Mouse (Mus musculus) yolk sac, embryonic 10.5 days (tissue): ENCODE measurements around the gene Cpne5.
"Not testable (repeated sequence)": the region's sequence is repeated elsewhere in the genome, so short reads cannot be mapped to it uniquely, and the experiment has no call there.

Experiments used
- DNase-seq: peaks from one replicate; pipeline ENCODE4 v3.0.0-alpha.2; 2017; ENCODE audit warnings: low spot score

Gene Cpne5

DNA sequence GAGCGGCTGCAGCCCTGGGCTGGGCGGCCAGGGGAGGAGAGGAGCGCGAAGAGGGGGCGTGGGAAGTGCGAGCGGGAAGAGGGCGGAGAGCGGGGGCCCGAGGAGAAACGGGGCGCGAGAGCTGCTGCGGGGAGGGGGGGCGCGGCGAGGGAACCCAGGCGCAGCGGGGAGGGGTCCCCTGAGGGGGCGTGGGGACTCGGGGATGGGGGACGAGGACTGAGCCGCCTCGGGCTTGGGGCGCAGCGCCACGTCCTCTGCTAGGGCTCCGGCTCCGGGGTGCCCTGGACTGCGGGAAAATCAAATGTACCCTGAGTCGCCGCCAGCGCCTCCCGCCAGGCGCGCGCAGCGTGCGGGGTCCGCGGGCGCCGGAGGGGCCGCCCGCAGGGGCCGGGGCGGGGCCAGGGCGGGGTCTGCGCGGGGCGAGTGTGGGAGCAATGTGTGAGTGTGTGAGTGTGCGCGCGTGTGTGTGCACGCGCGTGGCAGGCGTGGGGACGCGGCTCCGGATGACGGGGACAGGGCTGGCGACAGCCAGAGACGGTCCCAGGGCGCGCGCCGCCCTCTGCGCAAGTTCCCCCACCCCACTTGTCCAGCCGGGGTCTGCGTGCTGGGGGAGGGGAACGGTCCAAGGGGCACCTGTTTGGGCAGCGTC lies at the start of gene Cpne5:
TSS of gene Cpne5 (minus strand) at position 396 of the 649 bp plus-strand sequence.
- no peak for DNase-seq

DNA sequence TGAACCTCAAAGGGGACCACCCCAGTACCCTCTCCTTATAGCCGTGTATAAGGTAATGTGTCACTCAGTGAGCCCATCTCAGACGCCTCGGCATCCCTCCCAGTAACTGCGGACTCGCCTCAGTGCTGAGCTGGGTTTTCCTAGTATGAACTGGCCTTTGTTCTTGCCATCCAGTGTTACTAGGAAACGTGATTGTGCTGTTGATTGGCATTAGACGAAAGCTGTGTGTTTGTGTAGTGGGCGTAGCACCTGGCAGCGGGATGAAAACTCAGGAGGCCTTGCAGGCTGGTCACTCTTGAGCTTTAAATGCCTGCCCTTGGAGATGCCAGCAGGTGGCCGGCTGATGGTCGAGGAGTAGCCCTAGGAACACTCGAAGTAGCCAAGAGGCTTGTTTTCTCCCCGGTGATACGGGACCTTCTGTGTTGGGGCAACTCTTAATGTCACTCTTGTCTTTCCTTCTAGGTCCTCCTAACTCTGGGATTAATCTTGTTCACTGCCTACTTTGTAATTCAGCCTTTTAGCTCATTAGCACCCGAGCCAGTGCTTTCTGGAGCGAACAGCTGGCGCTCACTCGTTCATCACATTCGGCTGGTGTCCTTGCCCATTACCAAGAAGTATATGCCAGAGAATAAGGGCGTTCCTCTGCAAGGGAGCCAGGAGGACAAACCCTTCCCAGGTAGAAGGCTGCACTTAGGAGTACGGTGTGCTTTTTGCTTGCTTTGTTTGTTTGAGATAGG lies 44.4 kb upstream of the Cpne5 start:
- DNase-seq, result no peak

DNA sequence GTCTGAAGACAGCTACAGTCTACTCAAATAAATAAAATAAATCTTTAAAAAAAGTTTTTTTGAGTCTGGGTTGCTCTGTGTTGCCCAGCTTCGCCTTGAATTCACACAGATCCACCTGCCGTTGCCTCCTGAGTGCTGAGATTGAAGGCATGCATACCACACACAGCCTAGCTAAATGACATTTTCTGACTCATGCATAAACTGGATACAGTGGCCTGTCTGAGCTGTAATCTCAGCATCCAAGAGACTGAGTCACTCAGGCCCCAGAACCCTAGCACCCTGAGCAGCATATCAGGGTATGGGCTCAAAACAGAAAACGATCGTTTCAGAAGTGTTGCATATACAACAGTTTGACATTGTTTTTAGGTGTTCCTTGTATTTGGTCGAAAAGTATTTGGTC lies 43.6 kb upstream of the Cpne5 start:
- DNase-seq, result no peak

DNA sequence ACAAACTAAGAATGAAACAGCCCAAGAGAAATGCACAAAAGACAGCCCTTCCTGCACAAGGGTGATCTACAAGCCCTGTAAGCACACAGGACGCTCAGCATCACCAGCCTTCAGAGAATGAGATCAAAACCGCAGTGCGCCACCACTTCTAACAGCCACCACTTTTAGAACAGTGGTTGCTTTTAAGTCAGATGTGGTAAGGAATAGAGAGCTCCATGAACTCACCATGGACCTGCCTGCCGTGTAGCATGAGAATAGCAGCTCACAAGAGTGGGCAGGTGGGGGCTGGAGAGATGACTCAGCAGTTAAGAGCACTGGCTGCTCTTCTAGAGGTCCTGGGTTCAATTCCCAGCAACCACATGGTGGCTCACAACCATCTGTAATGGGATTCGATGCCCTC lies 42.5 kb upstream of the Cpne5 start:
- no peak for DNase-seq

DNA sequence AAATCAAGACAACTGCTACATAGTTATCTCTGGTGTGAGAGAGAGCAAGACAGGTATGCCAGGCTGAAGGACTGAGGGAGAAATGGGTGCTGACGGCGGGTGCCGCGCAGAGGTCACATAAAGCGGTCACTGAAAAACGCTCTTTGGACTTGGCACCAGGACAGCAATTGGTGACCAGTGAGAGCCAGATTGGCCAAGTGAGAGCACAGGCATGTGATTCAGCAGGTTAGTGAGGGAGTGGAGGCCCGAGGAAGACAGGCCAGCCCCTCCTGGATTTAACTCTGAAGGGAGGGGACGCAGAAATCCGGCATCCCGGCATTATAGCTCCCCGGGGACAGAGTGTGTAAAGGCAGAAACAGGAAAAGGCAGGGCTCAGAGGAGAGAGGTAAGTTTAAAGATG lies 35.9 kb upstream of the Cpne5 start:
- peak; percentile 59 for DNase-seq

DNA sequence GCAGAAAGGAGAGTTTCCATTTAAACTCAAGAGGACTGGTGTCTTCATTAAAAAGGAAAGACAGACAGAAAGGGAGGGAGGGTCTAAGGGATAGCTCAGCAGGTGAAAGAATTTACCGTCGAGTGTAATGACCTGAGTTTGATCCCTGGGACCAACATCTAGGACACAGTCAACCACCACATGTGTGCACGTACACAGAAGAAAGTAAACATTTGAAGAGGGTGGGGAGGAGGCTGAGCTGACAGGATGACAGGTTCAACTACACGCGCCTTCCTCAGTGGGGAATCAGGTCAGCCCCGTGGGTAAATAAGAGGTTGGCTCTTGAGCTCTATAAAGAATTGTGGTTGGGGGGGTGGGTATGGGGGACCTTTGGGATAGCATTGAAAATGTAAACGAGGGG lies 35.2 kb upstream of the Cpne5 start:
- DNase-seq, result no peak

DNA sequence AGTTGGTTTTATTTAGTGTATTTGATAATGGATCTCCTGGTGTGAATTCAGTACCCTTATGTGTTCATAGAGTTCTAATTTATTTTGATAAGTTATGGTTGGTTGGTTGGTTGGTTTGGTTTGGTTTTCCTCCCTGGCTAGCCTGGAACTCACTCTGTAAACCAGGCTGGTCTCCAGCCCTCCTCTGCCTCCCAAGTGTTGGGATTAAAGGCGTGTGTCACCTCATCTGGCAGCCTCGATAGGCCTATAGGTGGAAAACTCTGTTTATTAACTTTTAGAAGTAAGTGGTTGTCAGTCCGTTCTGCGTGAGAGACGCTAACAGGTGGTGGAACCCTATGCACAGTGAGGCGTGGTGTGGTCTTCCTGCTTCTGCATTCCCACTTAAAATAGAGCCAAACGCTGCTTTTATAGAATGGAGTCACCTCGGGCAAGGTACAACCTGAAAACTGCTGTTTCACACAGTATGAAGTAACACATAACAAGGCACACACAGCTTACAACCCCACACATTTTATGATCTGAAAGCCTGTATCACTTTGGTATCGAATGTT lies 32.3 kb upstream of the Cpne5 start:
- DNase-seq, result no peak

DNA sequence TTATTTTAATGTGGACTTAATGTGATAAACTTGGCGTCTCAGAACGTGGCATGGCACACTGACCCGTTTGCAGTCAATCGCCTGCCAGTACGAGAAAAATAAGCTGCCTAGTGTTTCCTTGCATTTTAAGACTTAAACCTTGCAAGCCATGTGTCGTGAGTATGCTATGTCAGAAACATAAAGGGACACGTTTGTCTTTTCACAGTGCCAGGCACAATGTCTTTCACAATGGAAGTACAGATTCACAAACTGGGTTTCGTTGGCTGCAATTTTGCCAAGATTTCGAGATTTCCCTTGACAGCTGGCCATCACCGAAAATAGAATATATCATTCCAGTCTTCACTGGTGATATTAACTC lies 31.4 kb upstream of the Cpne5 start:
- no peak for DNase-seq

DNA sequence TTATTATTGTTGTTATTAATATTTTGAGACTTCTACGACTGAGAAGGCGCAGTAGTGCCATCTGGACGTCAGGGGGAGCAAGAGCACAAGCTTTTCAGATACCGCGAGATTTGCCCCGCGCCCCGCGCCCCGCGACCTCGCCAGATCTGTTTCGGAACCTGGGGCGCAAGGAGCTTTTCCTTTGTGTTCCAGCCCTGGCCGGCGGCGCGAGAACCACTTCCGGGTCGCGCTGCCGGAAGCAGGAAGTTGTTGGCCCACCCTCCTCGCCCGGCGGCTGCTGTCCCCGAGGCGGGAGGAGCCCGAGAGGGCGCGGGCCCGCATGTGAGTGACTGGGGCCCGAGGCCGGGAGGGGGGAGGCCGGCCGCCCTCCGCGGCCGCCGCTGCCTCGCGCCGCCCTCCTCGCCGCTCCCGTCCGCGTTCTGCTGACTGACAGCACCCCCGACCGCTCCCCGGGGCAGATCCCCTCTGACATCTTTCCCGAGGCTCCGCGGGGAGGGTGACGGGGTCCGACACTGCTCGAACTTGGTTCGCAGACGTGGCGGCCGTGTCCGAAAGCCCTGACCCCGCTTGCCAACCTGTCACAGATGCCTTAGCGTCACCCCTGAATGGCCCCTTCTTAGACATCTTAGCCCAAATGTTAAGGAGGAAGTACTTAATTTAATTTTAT lies 30.8 kb upstream of the Cpne5 start, which contains the start of gene BC004004:
TSS of gene BC004004 (plus strand) at position 107 of the 667 bp plus-strand sequence.
- peak; percentile 94 for DNase-seq

DNA sequence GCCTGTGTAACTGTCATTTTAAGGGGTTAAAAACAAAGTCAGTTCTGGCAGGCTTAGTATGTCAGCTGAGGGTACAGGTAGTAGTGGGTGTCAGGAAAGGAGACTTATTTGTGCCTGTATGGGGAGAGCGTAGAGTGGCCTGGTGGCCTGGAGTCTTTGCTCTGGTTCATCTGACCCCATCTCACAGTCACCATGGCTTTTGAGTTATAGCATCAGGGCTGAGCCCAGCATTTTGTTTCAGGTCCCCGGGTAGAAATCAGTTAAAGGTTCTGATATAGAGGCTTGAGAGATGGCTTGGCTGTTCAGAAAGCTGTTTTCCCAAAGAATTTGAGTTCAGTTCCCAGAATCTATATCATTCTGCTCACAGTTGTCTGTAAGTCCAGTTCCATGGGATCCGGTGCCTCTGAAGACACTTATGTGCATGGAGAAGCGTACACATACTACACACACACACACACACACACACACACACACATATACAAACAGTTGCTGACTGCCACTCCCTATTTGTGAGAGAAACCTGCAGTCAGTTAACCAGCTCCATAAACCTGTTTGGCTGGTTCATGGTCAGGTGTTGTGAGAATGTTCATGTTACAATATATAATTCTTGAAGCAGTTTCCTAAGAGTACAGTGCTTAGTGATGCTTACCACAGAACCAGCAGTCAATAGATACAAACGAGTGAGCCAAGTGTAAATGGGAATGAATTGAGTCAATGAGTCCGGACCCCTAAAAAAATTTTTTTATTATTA lies 30.1 kb upstream of the Cpne5 start:
- no peak for DNase-seq

DNA sequence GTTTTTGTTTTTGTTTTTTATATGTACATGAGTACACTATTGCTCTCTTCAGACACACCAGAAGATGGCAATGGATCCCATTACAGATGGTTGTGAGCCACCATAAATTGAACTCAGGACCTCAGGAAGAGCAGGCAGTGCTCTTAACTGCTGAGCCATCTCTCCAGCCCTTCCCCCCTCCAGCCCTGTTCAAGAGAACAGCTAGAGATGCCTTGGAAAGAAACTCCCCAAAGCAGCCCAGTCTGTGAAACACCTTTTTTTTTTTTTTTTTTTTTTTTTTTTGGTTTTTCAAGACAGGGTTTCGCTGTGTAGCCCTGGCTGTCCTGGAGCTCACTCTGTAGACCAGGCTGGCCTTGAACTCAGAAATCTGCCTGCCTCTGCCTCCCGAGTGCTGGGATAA lies 29.1 kb upstream of the Cpne5 start:
- DNase-seq, result not testable (repeated sequence)

DNA sequence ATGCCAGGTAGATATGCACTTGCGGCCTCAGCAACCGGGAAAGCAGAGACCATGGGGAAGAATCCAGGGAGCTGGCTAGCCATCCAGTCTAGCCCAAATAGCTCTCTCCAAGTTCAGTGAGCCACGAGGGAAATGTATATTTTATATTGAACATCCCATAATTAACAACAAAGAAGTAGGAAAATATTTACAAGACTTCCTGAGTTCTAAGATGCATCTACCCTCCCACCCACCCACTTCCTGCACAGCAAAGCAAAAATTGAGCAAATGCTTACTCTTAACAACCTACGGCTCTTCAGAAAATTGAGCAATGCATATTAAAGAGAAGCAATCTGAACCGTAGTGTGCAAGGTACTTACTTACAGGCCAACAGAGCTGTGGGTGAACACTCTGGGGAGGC lies 26.8 kb upstream of the Cpne5 start:
- DNase-seq, result no peak

DNA sequence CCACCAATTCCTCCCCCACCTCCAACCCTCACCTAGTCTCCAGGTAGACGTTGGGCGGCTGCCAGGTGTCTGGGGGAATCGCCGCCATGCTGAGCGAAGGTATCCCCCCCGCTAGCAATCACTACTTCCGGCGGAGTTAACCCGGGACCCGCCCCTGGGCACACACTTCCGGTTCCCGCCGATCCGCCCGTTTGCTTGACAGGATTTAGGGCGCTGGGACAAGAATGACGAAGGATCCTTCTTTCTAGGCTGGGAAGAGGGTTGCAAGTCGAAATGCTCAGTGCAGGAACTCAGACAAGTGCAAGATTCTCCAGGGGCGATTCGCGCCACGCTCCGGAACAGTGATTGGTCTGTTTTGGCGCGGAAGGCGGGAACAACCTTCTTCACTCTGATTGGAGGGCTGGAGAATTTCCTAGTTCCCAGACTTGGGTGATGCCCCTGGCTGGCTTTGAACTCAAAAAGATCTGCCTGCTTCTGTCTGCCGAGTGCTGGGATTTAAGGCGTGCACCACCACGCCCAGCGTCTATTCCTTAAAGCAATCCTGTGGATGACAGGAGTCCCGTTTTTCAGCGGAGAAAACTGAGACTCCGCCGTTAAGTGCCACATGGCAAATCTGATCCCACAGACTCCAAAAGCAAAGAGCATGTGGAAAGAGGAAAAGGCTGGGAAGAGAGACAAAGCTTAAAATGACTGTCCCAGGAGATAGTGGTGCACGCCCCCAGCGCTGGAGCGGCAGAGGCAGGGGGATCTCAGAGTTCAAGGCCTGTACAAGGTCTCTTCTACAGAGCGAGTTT lies 26.1 kb upstream of the Cpne5 start, which contains the start of gene Ppil1:
TSS of gene Ppil1 (minus strand) at position 347 of the 794 bp plus-strand sequence.
- DNase-seq, result peak; percentile 91

DNA sequence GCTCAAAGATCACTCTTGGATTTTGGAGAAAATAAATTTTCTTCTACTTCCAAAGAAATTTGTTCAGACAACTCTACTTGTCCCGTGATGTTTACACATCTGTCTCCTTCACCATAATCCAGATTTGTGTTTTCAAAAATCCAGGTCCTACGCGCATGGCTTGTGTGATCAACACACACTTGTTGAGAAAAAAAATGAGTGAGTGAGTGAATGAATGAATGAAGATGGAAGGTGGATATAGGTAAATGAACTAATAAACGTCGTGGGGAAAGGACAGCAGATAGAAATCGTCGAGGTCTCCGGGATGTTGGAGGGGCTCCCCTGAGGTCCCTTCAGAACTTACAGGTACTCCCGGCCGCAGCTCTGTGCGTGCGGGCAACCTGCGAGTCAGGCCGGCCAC lies 25.4 kb upstream of the Cpne5 start:
- DNase-seq, result no peak

DNA sequence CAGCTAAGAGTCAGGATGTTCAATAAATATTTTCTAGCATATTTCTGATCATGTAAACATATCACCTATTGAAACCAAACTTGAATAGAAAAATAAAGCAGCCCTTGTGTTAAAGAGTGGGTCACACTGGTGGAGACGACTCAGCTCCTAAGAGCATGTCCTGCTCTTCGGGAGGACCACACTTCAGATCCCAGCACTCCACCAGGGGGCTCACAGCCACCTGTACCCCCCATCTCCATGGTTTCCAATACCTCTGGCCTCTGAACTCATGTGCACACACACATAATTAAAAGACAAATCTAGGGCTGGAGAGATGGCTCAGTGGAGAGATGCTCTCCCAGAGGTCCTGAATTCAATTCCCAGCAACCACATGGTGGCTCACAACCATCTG lies 24.3 kb upstream of the Cpne5 start:
- peak; percentile 1 for DNase-seq

DNA sequence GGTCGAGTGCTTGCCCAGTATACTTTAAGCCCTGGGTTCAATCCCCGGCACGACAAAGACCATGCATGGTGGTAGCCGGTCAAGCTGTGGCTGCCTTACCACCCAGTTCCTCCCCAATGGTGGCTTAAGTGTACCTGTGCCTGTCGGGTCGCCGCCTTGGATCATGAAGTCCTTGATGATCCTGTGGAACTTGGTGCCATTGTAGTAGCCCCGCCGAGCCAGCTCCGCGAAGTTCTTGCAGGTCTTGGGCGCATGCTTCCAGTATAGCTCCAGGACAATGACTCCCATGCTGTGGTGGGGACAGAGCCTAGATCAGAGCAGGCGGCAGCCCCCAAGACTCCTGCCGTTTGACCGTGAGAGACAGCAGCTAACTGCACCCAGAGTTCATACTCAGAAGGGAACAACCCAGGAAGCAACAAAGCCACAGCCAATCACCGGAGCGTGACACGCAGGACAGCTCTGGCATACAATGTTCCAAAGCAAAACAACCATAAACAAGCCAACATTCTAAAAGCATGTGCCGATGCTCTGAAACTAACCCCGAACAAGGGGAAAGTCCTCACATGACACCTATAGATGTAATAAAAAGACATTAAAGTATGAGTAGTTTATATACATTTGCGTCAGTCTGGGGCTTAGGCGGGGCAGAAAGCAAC lies 23.8 kb upstream of the Cpne5 start:
- peak; percentile 1 for DNase-seq

DNA sequence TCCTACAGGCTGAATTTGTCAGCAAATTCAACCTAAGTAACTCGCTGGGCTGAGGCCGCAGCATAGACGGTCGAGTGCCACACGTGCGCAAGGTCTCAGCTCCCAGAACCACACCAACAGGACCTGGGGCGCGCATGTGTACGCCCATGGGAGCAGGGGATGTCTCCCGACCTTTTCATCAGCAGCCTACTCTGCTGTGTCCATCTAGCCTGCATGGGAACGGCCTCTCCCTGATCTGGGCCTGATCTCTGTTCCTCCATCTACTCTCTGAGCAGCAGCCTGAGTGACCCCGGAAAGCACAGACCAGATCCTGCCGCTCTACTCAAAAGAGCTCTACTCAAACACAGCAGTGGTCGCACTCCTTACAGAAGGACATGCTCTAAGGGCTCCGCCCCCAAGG lies 22.5 kb upstream of the Cpne5 start:
- peak; percentile 22 for DNase-seq

DNA sequence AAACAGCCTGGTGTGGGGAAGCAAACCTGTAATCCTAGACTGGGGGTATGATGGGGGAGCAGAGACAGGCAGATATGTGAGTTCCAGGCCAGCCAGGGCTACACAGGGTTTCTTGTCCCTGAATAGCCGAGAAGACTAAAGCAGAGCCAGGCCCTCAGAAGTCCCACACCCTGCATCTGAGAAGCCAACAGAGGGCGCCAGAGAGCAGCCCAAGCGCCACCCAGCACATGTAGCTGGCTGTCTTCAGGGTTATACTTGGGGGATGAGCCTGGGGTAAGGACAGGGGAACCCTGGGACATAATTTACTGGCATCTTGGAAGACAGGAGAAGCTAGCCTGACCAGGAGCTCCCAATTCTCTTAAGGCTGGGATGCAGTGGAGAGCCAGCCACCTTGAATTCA lies 21.5 kb upstream of the Cpne5 start:
- peak; percentile 66 for DNase-seq

DNA sequence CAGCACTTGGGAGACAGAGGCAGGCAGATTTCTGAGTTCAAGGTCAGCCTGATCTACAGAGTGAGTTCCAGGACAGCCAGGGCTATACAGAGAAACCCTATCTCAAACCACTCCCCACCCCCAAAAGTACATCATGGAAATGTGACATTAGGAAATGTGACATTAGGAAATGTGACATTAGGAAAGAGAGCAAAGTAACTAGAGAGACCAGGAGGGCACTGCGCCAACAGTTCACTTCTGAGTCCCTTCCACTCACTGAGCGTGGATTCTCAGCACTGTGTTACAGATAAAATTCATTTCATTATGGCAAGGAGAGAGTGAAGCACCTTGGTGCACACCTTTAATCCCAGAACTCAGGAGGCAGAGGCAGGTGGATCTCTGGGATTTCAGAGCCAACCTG lies 21.0 kb upstream of the Cpne5 start:
- DNase-seq, result no peak

DNA sequence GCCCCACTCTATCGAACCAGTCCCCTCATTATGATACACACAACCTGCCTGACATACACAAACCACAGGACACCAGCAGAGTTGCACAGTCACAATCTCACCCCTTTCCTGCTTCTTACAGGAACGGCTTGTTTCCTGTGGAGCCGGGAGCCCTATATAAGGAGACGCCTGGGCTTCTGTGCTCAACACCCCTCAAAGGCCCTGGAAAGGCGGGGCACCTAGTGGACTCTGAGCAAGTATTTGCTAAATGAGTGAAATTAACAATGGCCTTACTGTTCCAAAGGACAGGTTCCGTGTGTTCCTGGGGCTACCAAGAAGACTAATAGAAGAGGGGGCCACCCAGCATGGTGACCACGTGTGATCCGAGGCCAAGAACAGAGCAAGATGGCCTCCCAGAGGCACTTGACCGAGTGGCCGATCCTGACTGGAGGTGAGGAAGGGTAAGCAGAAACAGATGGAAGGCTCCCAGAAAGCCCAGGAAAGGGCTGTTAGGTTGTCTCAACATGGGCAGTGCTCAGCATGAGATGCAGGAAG lies 20.1 kb upstream of the Cpne5 start:
- DNase-seq, result peak; percentile 1
